Mouse (Mus musculus) lung, postnatal 4 days (tissue): ENCODE measurements around the gene Asl.

Experiments
- DNase-seq, 2 experiments: peaks; one replicate each; pipeline ENCODE4 v3.0.0; 2021

Asl gene

DNA sequence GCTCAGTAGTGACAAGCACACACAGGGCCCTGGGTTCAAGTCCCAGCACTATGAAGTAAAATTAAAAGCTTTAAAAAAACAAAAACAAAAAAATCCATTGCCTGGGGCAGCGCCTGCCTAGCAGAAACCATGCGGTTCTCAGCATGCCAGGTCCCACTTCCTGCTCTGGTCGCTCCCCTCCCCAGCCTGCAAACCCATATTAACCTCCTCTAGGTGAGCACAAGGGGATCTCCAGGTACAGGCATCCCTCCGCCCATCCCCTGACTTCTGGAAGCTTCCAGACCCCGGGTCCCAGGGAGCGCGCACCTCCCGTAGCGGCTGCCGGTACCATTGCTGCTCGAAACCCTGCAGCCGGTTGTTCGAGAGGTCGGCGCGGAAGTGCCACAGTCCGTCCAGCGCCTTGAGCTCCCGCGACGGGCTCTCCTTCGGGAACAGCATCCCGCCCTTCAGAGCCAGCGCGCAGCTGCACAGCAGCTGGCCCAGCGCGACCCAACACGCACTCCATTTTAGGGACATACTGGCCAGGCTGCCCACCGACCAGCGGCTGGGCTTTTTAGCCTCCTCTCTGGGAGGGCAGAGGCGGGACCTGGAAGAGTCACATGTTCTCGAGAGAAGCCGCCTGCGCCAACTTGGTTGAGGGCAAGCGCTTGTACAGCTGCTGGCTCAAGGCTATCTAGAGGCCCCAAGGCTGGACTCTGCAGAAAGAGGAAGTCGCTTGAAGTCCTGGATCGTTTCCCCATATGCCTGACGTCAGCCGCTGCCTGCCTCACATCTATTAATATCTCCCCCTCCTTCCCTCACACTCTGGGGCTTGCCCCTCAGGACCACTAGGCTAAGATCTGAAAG lies 26.5 kb downstream of the Asl start, which contains the start of gene Gusb:
Gene Gusb, minus strand, starts transcription at position 749 of the 846 bp plus-strand sequence.
- DNase-seq: peak; percentile 90 to 95

DNA sequence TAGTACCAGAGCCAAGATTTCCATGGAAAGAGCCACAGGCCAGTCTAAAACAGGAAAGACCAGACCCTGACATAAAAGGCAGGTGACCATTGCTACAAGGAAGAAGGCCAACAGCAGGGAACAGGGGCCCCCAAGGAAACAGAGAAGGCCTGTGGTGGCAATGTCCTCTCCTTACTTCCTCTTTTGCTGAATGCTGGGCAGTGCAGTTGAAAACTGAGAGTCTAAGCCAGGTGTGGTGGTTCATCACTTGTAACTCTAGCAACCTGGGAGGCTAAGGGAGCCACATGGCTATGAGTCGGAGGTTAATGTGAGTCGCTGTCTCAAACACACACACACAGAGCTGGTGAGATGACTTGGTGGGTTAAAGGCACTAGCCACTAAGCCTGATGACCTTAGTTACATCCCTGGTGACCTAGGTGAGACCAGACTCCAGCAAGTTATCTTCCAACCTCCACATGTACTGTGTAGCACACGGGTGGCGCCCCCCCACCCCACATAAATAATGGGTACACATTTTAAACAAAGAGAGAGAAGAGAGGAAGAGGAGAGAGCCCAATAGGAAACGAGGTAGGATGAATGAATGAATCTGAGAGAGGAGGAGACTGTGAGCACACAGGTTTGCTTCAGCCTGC lies 27.6 kb downstream of the Asl start:
- DNase-seq: peak in 1 of 2 experiments; percentile 30

GRCm38 (mm10) chr5:130000735-130001134 lies 28.3 kb downstream of the Asl start:
- peak; percentile 60 to 61 for DNase-seq

DNA sequence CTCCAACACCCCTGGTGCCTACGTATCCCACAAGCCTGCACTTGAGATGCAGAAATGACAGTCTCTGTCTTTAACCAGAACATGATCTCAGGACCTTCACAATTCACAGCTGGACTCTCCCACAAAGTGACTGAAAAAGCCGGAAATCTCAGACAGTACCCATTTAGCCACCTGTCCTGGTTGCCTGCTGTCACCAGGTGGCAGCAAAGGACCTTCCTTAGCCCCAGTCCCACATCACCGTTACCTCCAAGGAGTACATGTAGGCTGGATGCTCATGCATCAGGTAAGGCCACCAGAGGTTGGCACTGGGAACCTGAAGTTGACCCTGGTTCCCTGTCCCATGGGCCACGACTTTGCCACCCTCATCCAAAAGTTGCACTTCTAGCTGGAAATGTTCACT lies 29.9 kb downstream of the Asl start:
- DNase-seq: peak; percentile 50 to 72

- no peak for DNase-seq
Observed at GRCm38 (mm10) chr5:129997700-129998099, 31.3 kb downstream of the Asl start.

DNA sequence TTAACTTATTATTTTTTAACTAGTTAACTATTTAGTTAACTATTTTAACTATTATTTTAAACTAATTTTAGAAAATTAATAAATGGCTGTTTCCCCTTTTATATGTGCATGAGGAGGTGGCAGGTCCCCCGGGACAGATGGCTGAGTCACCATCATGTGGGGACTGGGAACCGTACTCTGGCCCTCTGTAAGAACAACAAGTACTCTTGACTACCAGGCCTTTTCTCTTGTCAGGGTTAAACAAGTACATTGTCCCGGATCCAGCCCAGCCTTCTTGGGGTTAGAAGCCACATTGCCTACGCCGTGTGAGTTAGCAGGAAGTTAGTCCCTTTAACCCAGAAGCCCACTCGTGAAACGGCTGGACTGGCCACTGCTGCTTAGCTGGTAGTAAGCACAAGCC lies 34.1 kb downstream of the Asl start:
- DNase-seq: no peak

- DNase-seq: no peak
Observed at GRCm38 (mm10) chr5:129993374-129993773, 35.7 kb downstream of the Asl start.

GRCm38 (mm10) chr5:129991898-129992297 lies 37.1 kb downstream of the Asl start:
- DNase-seq: no peak

DNA sequence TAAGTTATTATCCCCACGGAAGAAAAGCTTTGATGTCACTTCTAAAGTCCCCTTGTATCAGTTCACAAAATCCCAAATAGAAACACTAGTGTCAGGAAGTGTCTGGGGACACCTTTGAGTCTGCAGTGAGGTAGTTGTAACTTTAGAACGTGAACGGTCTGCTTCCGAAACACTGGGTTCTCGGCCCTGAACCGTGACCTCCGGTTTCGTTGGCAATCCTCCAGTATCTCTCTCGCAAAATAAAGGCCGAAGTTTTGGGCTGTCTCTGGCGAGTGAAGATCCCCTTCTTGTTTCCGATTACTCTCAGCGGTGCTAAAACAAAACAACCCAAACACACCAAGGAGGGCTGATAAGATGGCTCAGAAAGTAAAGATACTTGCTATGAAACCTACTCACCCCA lies 39.7 kb downstream of the Asl start:
- DNase-seq: no peak

DNA sequence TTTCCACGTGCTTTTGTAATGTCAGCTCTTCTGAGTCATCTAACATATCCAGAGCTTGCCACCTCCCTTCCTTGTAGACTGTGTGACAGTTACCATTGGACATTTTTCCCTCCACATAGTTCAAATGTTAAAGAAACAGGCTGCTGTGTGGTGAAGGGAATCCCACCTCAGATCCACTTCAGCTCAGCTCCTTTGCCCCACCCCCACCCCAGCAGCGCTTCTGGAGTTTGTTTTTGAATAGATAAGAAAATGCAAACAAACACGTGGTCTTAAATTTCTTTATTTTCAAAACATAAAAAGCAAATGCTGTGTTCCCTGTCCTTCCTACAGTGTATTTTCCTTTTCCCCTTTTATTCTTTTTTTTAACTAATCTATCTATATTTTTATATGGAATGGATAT lies 48.8 kb downstream of the Asl start:
- no peak for DNase-seq

GRCm38 (mm10) chr5:129978608-129979007 lies 50.4 kb downstream of the Asl start:
- no peak for DNase-seq

- DNase-seq: no peak
Observed at GRCm38 (mm10) chr5:129977768-129978167, 51.3 kb downstream of the Asl start.

DNA sequence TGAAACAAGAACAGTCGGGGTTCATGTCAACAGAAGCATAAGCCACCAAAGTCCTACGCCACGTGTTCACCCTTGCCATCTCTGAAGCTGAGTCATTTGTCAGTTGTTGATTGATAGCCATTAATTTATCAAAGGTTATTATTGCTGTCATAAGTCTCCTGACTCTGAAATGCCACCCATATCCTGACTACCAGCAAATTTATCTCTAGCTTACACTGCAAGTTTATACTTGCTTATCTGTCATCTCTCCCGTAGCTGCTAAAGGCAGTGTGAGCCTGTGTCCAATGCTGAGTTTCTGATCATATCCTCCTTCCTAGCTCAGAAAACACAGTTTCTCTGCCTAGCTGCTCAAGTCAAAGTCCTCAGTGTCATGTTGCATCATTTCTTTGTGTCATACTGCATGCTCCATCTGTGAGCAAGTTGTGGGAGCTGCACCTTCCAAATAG lies 54.2 kb downstream of the Asl start:
- no peak for DNase-seq

DNA sequence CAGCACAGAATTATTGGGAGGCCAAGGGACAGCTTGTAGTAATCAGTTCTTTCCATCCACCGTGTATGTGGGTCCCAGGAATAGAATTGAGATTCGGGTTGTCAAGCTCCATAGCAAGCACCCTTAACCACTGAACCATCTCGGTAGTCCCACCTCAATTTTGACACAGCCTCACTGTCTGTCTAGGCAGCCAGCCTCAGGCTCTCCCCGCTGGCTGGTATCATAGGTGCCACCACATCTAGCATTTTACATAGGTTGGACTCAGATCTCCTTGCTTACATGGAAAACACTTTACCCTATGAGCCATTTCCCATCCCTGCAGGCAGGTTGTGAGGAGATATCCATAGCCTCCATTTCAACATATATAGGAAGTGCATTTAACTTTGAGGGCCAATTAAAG lies 54.7 kb downstream of the Asl start:
- DNase-seq: no peak

GRCm38 (mm10) chr5:129971491-129971890 lies 57.6 kb downstream of the Asl start:
- no peak for DNase-seq

- DNase-seq: no peak
Observed at GRCm38 (mm10) chr5:129968417-129968816, 60.6 kb downstream of the Asl start.

DNA sequence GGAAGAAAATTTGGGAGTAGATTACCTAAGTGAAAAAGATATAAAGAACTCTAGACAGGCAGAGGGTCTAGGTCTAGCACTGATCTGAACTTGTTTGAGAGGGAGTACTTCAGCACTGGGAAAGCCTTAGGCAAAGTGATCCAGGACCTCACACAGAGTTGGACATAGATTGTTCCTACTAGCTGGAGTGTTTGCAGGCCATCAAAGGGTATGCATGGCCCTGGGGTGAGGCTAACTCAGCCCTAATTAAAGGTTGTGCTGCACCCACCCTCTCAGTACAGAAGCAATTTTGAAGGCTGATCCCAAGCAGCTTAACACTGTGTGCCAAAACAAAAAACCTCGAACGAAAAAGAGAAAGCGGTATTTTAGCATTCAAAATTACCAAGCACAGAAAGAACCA lies 62.6 kb downstream of the Asl start:
- DNase-seq: no peak

DNA sequence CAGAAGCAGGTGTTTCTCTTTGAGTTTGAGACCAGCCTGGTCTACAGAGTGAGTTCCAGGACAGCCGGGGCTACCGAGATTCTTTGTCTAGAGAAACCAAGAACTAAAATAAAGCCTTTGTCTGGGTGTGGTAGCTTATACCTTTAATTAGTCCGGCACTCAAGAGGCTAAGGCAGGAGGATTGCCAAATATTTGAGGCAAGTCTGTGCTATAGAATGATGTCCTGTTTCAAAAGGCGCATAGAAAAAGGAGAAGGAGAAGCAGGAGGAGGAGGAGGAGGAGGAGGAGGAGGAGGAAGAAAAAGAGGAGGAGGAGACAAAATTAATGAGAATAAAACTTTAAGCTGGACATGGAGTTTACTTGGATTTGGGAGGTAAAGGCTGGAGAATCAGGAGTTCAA lies 65.8 kb downstream of the Asl start:
- no peak for DNase-seq
